Mouse (Mus musculus) lung, postnatal 0 days (tissue): ENCODE results near the gene Olfr243.

Source experiments
- CTCF ChIP-seq: IDR thresholded peaks from 2 replicates; pipeline ENCODE4 v1.5.1; 2016; ENCODE audit warnings: antibody characterized with exemption, mild to moderate bottlenecking
- EP300 ChIP-seq: IDR thresholded peaks from 2 replicates; pipeline ENCODE4 v1.6.1; 2016; ENCODE audit warnings: antibody characterized with exemption, mild to moderate bottlenecking, control low read depth

- TF ChIP-seq EP300 (no peak), CTCF (no peak)
Observed at GRCm38 (mm10) chr7:103744843-103745242, 30.4 kb downstream of the Olfr243 start, which contains the start of gene Olfr629.
